Mouse (Mus musculus) CH12.LX (cell line): Measurements from ENCODE around the gene Appl2.

Source experiments
- ETS1 ChIP-seq: conservative IDR thresholded peaks from 2 replicates; pipeline ENCODE4 v1.6.1; 2012; ENCODE audit warnings: low read depth, mild to moderate bottlenecking, inconsistent platforms, low read length, improper control_type of control experiment, moderate library complexity
- HCFC1 ChIP-seq: IDR thresholded peaks from 2 replicates; pipeline ENCODE4 v1.6.1; 2012; ENCODE audit warnings: low read depth, mild to moderate bottlenecking, inconsistent platforms, low read length, improper control_type of control experiment
- MAFK ChIP-seq: IDR thresholded peaks from 2 replicates; pipeline ENCODE4 v1.6.1; 2011; ENCODE audit warnings: low read length, improper control_type of control experiment; ENCODE audit not compliant: insufficient replicate concordance
- USF2 ChIP-seq: conservative IDR thresholded peaks from 2 replicates; pipeline ENCODE4 v1.6.1; 2011; ENCODE audit warnings: low read depth, low read length, improper control_type of control experiment
- ZKSCAN1 ChIP-seq: IDR thresholded peaks from 2 replicates; pipeline ENCODE4 v1.6.1; 2012; ENCODE audit warnings: low read depth, inconsistent platforms, low read length, improper control_type of control experiment, borderline replicate concordance
- ZNF384 ChIP-seq: IDR thresholded peaks from 2 replicates; pipeline ENCODE4 v1.6.1; 2012; ENCODE audit warnings: low read depth, low read length, improper control_type of control experiment, inconsistent platforms

DNA sequence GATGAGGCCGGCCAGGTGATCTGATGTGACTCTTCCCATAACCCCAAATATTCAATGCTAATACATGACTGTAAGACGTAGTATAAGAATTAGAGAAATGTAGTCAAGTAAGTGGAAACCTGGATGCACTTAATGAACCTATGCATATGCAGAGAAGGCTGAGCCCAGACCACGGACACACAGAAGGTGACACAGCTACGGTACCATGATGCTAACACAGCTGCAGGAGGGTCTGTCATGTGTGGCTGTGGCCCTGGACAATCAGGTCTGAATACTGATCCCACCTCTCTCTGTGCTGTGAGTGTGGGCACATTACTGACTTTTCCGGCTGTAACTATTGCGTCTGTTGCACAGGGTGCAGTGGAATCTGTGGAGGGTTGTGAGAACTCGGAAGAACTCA, 38.0 kb downstream of the Appl2 start:
- TF ChIP-seq ZNF384 (no peak), USF2 (no peak), HCFC1 (no peak), MAFK (no peak), ZKSCAN1 (no peak), ETS1 (no peak)
